Mouse (Mus musculus): ENCODE results near the gene Plekha5. TPM values are rescaled to one million over a fixed set of nuclear protein-coding genes. Genes with fewer than 3 reads are reported as not detected.
A peak's percentile ranks its signal among the peaks of the same experiment; 100 is the strongest.

Plekha5 gene
- polyA plus RNA-seq, 1 experiment from 2014 or later, result 62.1 TPM

GRCm38 (mm10) chr6:140504796-140505195 lies 80.9 kb downstream of the Plekha5 start:
- Histone ChIP-seq H3K9ac (ENCODE audit: low read length) (no peak overlapping the region), H3K27me3 (replicated peaks; ENCODE audit: control insufficient read depth, insufficient read depth, low read length) (no peaks in the 10 kb centered on the region), H3K36me3 (ENCODE audit: control insufficient read depth, insufficient read depth, low read length) (peaks cover 4% of the 10 kb centered on the region; the same call in 1 of the 2 replicates), H3K27ac (ENCODE audit: low read depth) (no peak overlapping the region), H3K4me3 (ENCODE audit: low read depth, low read length) (no peak overlapping the region), H3K9me3 (ENCODE audit: control insufficient read depth, low read length) (no peaks in the 10 kb centered on the region), H3K4me2 (ENCODE audit: low read length) (no peak overlapping the region), H3K4me1 (replicated peaks; ENCODE audit: control insufficient read depth, insufficient read depth, low read length) (peaks cover 30% of the 10 kb centered on the region)
- 87% methylated on average over 9 of the region's 10 CpGs for WGBS
- no peak for DNase-seq (ENCODE audit: low spot score)
- no peak for ATAC-seq (replicated peaks; ENCODE audit: low FRiP score, low TSS enrichment, low read depth)

GRCm38 (mm10) chr6:140507605-140508004 lies 83.8 kb downstream of the Plekha5 start:
- ATAC-seq (replicated peaks; ENCODE audit: low FRiP score, low TSS enrichment, low read depth), result no peak
- peaks cover 30% of the 10 kb centered on the region for H3K4me1 ChIP-seq (replicated peaks; ENCODE audit: control insufficient read depth, insufficient read depth, low read length)
- DNase-seq (ENCODE audit: low spot score), result no peak
- H3K9me3 ChIP-seq (ENCODE audit: control insufficient read depth, low read length), result no peaks in the 10 kb centered on the region
- no peaks in the 10 kb centered on the region for H3K27me3 ChIP-seq (replicated peaks; ENCODE audit: control insufficient read depth, insufficient read depth, low read length)
- no peak overlapping the region for H3K27ac ChIP-seq (ENCODE audit: low read depth)
- no peak overlapping the region for H3K9ac ChIP-seq (ENCODE audit: low read length)
- no peaks in the 10 kb centered on the region for H3K36me3 ChIP-seq (ENCODE audit: control insufficient read depth, insufficient read depth, low read length)
- 67% methylated on average over 3 of the region's 3 CpGs for WGBS
- H3K4me3 ChIP-seq (ENCODE audit: low read depth, low read length), result no peak overlapping the region
- no peak overlapping the region for H3K4me2 ChIP-seq (ENCODE audit: low read length)

- 78% methylated on average over 13 of the region's 13 CpGs for WGBS
- Histone ChIP-seq H3K4me1 (replicated peaks; ENCODE audit: control insufficient read depth, insufficient read depth, low read length) (peaks cover 30% of the 10 kb centered on the region), H3K4me2 (ENCODE audit: low read length) (no peak overlapping the region), H3K36me3 (ENCODE audit: control insufficient read depth, insufficient read depth, low read length) (no peaks in the 10 kb centered on the region), H3K27me3 (replicated peaks; ENCODE audit: control insufficient read depth, insufficient read depth, low read length) (no peaks in the 10 kb centered on the region), H3K9ac (ENCODE audit: low read length) (no peak overlapping the region), H3K4me3 (ENCODE audit: low read depth, low read length) (no peak overlapping the region), H3K27ac (ENCODE audit: low read depth) (peak overlapping the region; percentile 16; the same call in 1 of the 2 replicates), H3K9me3 (ENCODE audit: control insufficient read depth, low read length) (no peaks in the 10 kb centered on the region)
- DNase-seq (ENCODE audit: low spot score) (no peak), ATAC-seq (replicated peaks; ENCODE audit: low FRiP score, low TSS enrichment, low read depth) (peak; percentile 40)
Observed at GRCm38 (mm10) chr6:140508475-140509150, 84.8 kb downstream of the Plekha5 start.

- Histone ChIP-seq H3K4me2 (ENCODE audit: low read length) (no peak overlapping the region), H3K27ac (ENCODE audit: low read depth) (0 out of 2 replicates have a peak overlapping the region, but pooled peaks have one; percentile 16), H3K9me3 (ENCODE audit: control insufficient read depth, low read length) (no peaks in the 10 kb centered on the region), H3K27me3 (replicated peaks; ENCODE audit: control insufficient read depth, insufficient read depth, low read length) (no peaks in the 10 kb centered on the region), H3K36me3 (ENCODE audit: control insufficient read depth, insufficient read depth, low read length) (no peaks in the 10 kb centered on the region), H3K4me1 (replicated peaks; ENCODE audit: control insufficient read depth, insufficient read depth, low read length) (peaks cover 31% of the 10 kb centered on the region), H3K4me3 (ENCODE audit: low read depth, low read length) (no peak overlapping the region), H3K9ac (ENCODE audit: low read length) (no peak overlapping the region)
- DNase-seq (ENCODE audit: low spot score) (no peak), ATAC-seq (replicated peaks; ENCODE audit: low FRiP score, low TSS enrichment, low read depth) (peak; percentile 38)
- WGBS, result 27% methylated on average over 9 of the region's 9 CpGs
Observed at GRCm38 (mm10) chr6:140509151-140509530, 85.3 kb downstream of the Plekha5 start.

- ATAC-seq (replicated peaks; ENCODE audit: low FRiP score, low TSS enrichment, low read depth) (no peak), DNase-seq (ENCODE audit: low spot score) (no peak)
- Histone ChIP-seq H3K27me3 (replicated peaks; ENCODE audit: control insufficient read depth, insufficient read depth, low read length) (no peaks in the 10 kb centered on the region), H3K9ac (ENCODE audit: low read length) (no peak overlapping the region), H3K4me2 (ENCODE audit: low read length) (no peak overlapping the region), H3K4me1 (replicated peaks; ENCODE audit: control insufficient read depth, insufficient read depth, low read length) (peaks cover 23% of the 10 kb centered on the region; the same call in 1 of the 2 replicates), H3K36me3 (ENCODE audit: control insufficient read depth, insufficient read depth, low read length) (no peaks in the 10 kb centered on the region), H3K27ac (ENCODE audit: low read depth) (no peak overlapping the region), H3K4me3 (ENCODE audit: low read depth, low read length) (no peak overlapping the region), H3K9me3 (ENCODE audit: control insufficient read depth, low read length) (no peaks in the 10 kb centered on the region)
- WGBS, result 79% methylated on average over 1 of the region's 1 CpGs
Observed at GRCm38 (mm10) chr6:140512016-140512415, 88.2 kb downstream of the Plekha5 start.

- H3K9ac ChIP-seq (ENCODE audit: low read length), result no peak overlapping the region
- no peak for ATAC-seq (replicated peaks; ENCODE audit: low FRiP score, low TSS enrichment, low read depth)
- WGBS, result 57% methylated on average over 8 of the region's 8 CpGs
Observed at GRCm38 (mm10) chr6:140512427-140512826, 88.6 kb downstream of the Plekha5 start.

GRCm38 (mm10) chr6:140514205-140515110 lies 90.6 kb downstream of the Plekha5 start:
- Histone ChIP-seq H3K4me1 (replicated peaks; ENCODE audit: control insufficient read depth, insufficient read depth, low read length) (peaks cover 13% of the 10 kb centered on the region), H3K4me2 (ENCODE audit: low read length) (no peak overlapping the region), H3K9me3 (ENCODE audit: control insufficient read depth, low read length) (no peaks in the 10 kb centered on the region), H3K36me3 (ENCODE audit: control insufficient read depth, insufficient read depth, low read length) (no peaks in the 10 kb centered on the region), H3K27ac (ENCODE audit: low read depth) (no peak overlapping the region), H3K9ac (ENCODE audit: low read length) (no peak overlapping the region), H3K4me3 (ENCODE audit: low read depth, low read length) (no peak overlapping the region), H3K27me3 (replicated peaks; ENCODE audit: control insufficient read depth, insufficient read depth, low read length) (no peaks in the 10 kb centered on the region)
- DNase-seq (ENCODE audit: low spot score) (no peak), ATAC-seq (replicated peaks; ENCODE audit: low FRiP score, low TSS enrichment, low read depth) (0 out of 2 replicates have a peak, but pooled peaks have one; percentile 44)
- WGBS, result 20% methylated on average over 8 of the region's 8 CpGs

More at GRCm38 (mm10) chr6:140512427-140512826, 88.6 kb downstream of the Plekha5 start:
- Histone ChIP-seq H3K27me3 (replicated peaks; ENCODE audit: control insufficient read depth, insufficient read depth, low read length) (no peaks in the 10 kb centered on the region), H3K4me2 (ENCODE audit: low read length) (no peak overlapping the region), H3K27ac (ENCODE audit: low read depth) (no peak overlapping the region), H3K9me3 (ENCODE audit: control insufficient read depth, low read length) (no peaks in the 10 kb centered on the region), H3K36me3 (ENCODE audit: control insufficient read depth, insufficient read depth, low read length) (no peaks in the 10 kb centered on the region), H3K4me3 (ENCODE audit: low read depth, low read length) (no peak overlapping the region), H3K4me1 (replicated peaks; ENCODE audit: control insufficient read depth, insufficient read depth, low read length) (peaks cover 23% of the 10 kb centered on the region; the same call in 1 of the 2 replicates)
- no peak for DNase-seq (ENCODE audit: low spot score)

- DNase-seq (ENCODE audit: low spot score), result no peak
- WGBS, result 66% methylated on average over 4 of the region's 4 CpGs
Observed at GRCm38 (mm10) chr6:140515550-140515949, 91.7 kb downstream of the Plekha5 start.

More at GRCm38 (mm10) chr6:140515550-140515949, 91.7 kb downstream of the Plekha5 start:
- Histone ChIP-seq H3K36me3 (ENCODE audit: control insufficient read depth, insufficient read depth, low read length) (no peaks in the 10 kb centered on the region), H3K4me1 (replicated peaks; ENCODE audit: control insufficient read depth, insufficient read depth, low read length) (peaks cover 17% of the 10 kb centered on the region), H3K4me3 (ENCODE audit: low read depth, low read length) (no peak overlapping the region), H3K9me3 (ENCODE audit: control insufficient read depth, low read length) (no peaks in the 10 kb centered on the region), H3K27ac (ENCODE audit: low read depth) (no peak overlapping the region), H3K27me3 (replicated peaks; ENCODE audit: control insufficient read depth, insufficient read depth, low read length) (no peaks in the 10 kb centered on the region), H3K9ac (ENCODE audit: low read length) (no peak overlapping the region), H3K4me2 (ENCODE audit: low read length) (no peak overlapping the region)
- ATAC-seq (replicated peaks; ENCODE audit: low FRiP score, low TSS enrichment, low read depth), result no peak

All from intestine, embryonic 14.5 days (tissue).